Mouse (Mus musculus) testis, adult 2 months (tissue): ENCODE measurements around the gene Gm3854. TPM values are rescaled to one million over a fixed set of nuclear protein-coding genes. Genes with fewer than 3 reads are reported as not detected.
"Not testable (repeated sequence)": the region's sequence is repeated elsewhere in the genome, so short reads cannot be mapped to it uniquely, and the experiment has no call there.

Experiments
- H3K27ac ChIP-seq: fragments of 200-500 bp; 2 replicates; pipeline ENCODE4 v1.5.1; 2012; ENCODE audit warnings: low read depth, low read length; ENCODE audit not compliant: control insufficient read depth, insufficient read depth
- H3K27me3 ChIP-seq: fragments of 200-500 bp; 2 replicates; pipeline ENCODE4 v1.6.1; 2012; ENCODE audit warnings: mild to moderate bottlenecking, low read length, moderate library complexity; ENCODE audit not compliant: control insufficient read depth, insufficient read depth
- H3K36me3 ChIP-seq: fragments of 200-500 bp; 2 replicates; pipeline ENCODE4 v1.6.1; 2012; ENCODE audit warnings: mild to moderate bottlenecking, low read length; ENCODE audit not compliant: control insufficient read depth, insufficient read depth
- H3K4me1 ChIP-seq: fragments of 200-500 bp; 2 replicates; pipeline ENCODE4 v1.6.1; 2012; ENCODE audit warnings: low read length; ENCODE audit not compliant: control insufficient read depth, insufficient read depth
- H3K4me3 ChIP-seq: fragments of 200-500 bp; 2 replicates; pipeline ENCODE4 v1.5.1; 2012; ENCODE audit warnings: low read depth, mild to moderate bottlenecking, low read length, moderate library complexity, mixed read lengths; ENCODE audit not compliant: control insufficient read depth
- CTCF ChIP-seq: fragments of 200-500 bp; IDR thresholded peaks from 2 replicates; pipeline ENCODE4 v1.5.1; 2012; ENCODE audit warnings: low read depth, mild to moderate bottlenecking, inconsistent platforms, low read length, moderate library complexity; ENCODE audit not compliant: control insufficient read depth, insufficient read depth, insufficient replicate concordance
- POLR2A ChIP-seq: fragments of 200-500 bp; IDR thresholded peaks from 2 replicates; pipeline ENCODE4 v1.6.1; 2012; ENCODE audit warnings: low read depth, mild to moderate bottlenecking, inconsistent platforms, low read length, moderate library complexity; ENCODE audit not compliant: control insufficient read depth
- polyA plus RNA-seq: library from polyadenylated mRNA; depleted of rRNA; stranded (reverse); fragments of >200 nt; gene quantifications from 2 replicates; pipeline ENCODE4 v1.2.3, GENCODE M21; 2012

Gm3854 gene
- polyA plus RNA-seq, 1 experiment, result 1.1 TPM

- peaks cover 6% of the 10 kb centered on the region for H3K4me1 ChIP-seq
- TF ChIP-seq POLR2A (no peak), CTCF (no peak; the same call in 1 of the 2 replicates)
- no peaks in the 10 kb centered on the region for H3K36me3 ChIP-seq
- H3K4me3 ChIP-seq, result no peak overlapping the region
- no peaks in the 10 kb centered on the region for H3K27me3 ChIP-seq
- no peak overlapping the region for H3K27ac ChIP-seq
Observed at GRCm38 (mm10) chr7:6358937-6359590, 15.5 kb downstream of the Gm3854 start.

DNA sequence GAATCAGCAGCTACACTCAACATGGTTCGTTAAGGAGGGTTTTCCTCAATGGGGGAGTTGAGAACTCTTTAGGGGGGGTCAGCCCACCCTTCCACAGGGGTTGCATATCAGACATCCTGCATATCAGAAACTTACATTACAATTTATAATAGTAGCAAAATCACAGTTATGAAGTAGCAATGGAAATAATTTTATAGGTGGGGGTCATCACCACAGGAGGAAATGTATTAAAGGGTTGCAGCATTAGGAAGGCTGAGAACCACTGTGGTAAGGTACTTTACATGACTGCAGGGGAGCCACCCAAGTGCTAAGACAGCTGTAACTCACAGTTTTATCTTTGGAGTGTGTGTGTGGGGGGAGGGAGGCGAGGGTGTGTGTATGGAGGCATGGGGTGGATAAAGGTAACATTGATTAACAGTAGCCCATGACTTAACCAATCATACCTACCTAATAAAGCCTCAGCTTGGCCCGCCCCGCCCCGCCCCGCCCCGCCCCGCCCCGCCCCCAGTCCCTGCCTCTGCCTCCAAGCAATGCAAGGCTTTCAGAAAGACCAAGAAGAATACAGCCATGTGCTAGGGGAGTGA lies 17.0 kb downstream of the Gm3854 start:
- no peaks in the 10 kb centered on the region for H3K36me3 ChIP-seq
- no peak overlapping the region for H3K27ac ChIP-seq
- H3K27me3 ChIP-seq, result no peaks in the 10 kb centered on the region
- no peak overlapping the region for H3K4me3 ChIP-seq
- H3K4me1 ChIP-seq, result peaks cover 6% of the 10 kb centered on the region
- no peak for TF ChIP-seq CTCF
- no peak for TF ChIP-seq POLR2A

- Histone ChIP-seq H3K36me3 (no peaks in the 10 kb centered on the region), H3K4me3 (peak overlapping the region; percentile 92), H3K27ac (peak overlapping the region; percentile 90), H3K27me3 (no peaks in the 10 kb centered on the region), H3K4me1 (peaks cover 6% of the 10 kb centered on the region)
- TF ChIP-seq CTCF, result no peak
- TF ChIP-seq POLR2A, result no peak
Observed at GRCm38 (mm10) chr7:6361756-6362155, 18.2 kb downstream of the Gm3854 start.

- H3K27me3 ChIP-seq, result no peaks in the 10 kb centered on the region
- H3K4me3 ChIP-seq, result peak overlapping the region; percentile 92
- H3K4me1 ChIP-seq, result peaks cover 6% of the 10 kb centered on the region
- no peak for TF ChIP-seq CTCF
- peak; percentile 43; the same call in 1 of the 2 replicates for TF ChIP-seq POLR2A
- H3K36me3 ChIP-seq, result no peaks in the 10 kb centered on the region
- H3K27ac ChIP-seq, result peak overlapping the region; percentile 95
Observed at GRCm38 (mm10) chr7:6362268-6363046, 18.9 kb downstream of the Gm3854 start.

- no peak for TF ChIP-seq CTCF
- TF ChIP-seq POLR2A, result peak; percentile 66
- Histone ChIP-seq H3K27me3 (no peaks in the 10 kb centered on the region), H3K4me3 (peak within 1 kb of the TSS; percentile 92), H3K27ac (peak within 1 kb of the TSS; percentile 95), H3K36me3 (no peaks in the 10 kb centered on the region), H3K4me1 (peaks cover 6% of the 10 kb centered on the region)
Observed at GRCm38 (mm10) chr7:6363047-6363488, 19.5 kb downstream of the Gm3854 start, which contains the start of gene Zfp78. Zfp78 (plus strand) TSS chr7:6363280.

DNA sequence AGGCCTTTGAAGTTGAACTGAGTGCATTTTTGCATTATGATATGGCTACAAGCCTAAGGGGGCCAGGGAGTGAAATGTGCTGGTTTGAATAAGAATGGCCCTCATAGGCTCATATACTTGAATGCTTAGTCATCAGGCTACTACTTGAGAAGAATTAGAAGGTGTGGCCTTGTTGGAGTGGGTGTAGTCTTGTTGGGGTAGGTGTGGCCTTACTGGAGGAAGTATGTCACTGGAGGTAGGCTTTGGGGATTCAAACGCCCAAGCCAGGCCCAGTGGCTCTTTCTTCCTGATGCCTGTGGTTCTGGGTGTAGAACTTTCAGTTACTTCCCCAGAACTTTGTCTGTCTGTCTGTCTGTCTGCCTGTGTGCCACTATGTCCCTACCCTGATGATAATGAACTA lies 21.2 kb downstream of the Gm3854 start:
- Histone ChIP-seq H3K4me1 (peaks cover 6% of the 10 kb centered on the region), H3K27ac (no peak overlapping the region), H3K36me3 (no peaks in the 10 kb centered on the region), H3K27me3 (no peaks in the 10 kb centered on the region), H3K4me3 (no peak overlapping the region)
- TF ChIP-seq POLR2A (no peak), CTCF (no peak)

GRCm38 (mm10) chr7:6367185-6367584 lies 23.6 kb downstream of the Gm3854 start:
- no peak overlapping the region for H3K27ac ChIP-seq
- H3K4me1 ChIP-seq, result peaks cover 4% of the 10 kb centered on the region
- H3K4me3 ChIP-seq, result no peak overlapping the region
- H3K27me3 ChIP-seq, result no peaks in the 10 kb centered on the region
- no peak for TF ChIP-seq CTCF
- no peak for TF ChIP-seq POLR2A
- no peaks in the 10 kb centered on the region for H3K36me3 ChIP-seq

- not testable (repeated sequence) for H3K27me3 ChIP-seq
Observed at GRCm38 (mm10) chr7:6368146-6368545, 24.6 kb downstream of the Gm3854 start.

More at GRCm38 (mm10) chr7:6368146-6368545, 24.6 kb downstream of the Gm3854 start:
- not testable (repeated sequence) for H3K4me1 ChIP-seq, H3K4me3 ChIP-seq, H3K27ac ChIP-seq, H3K36me3 ChIP-seq
